Mouse (Mus musculus) right cerebral cortex, postnatal 25 days (tissue): Measurements from ENCODE around the gene Slc38a10.
A peak's percentile ranks its signal among the peaks of the same experiment; 100 is the strongest.

Experiments used
- DNase-seq: peaks from one replicate; pipeline ENCODE4 v3.0.0; 2022

Slc38a10 gene

GRCm38 (mm10) chr11:120092817-120093591, 58.1 kb downstream of the Slc38a10 start:
- no peak for DNase-seq

- DNase-seq = no peak
These were observed 60.5 kb downstream of the Slc38a10 start for GRCm38 (mm10) chr11:120090661-120091060.

- DNase-seq = peak; percentile 96
These were observed 64.4 kb downstream of the Slc38a10 start, which contains the start of gene Cep131 for GRCm38 (mm10) chr11:120086702-120087152. Gene Cep131, minus strand, starts transcription at chr11:120086827.

GRCm38 (mm10) chr11:120085891-120086627, 65.1 kb downstream of the Slc38a10 start:
- peak; percentile 41 for DNase-seq

- no peak for DNase-seq
These were observed 70.9 kb downstream of the Slc38a10 start for GRCm38 (mm10) chr11:120080282-120080681.

- no peak for DNase-seq
These were observed 75.0 kb downstream of the Slc38a10 start for GRCm38 (mm10) chr11:120076191-120076590.

- no peak for DNase-seq
These were observed 78.0 kb downstream of the Slc38a10 start for GRCm38 (mm10) chr11:120072986-120073647.

- DNase-seq = no peak
These were observed 79.3 kb downstream of the Slc38a10 start for GRCm38 (mm10) chr11:120071731-120072320.

- DNase-seq = no peak
These were observed 80.1 kb downstream of the Slc38a10 start for GRCm38 (mm10) chr11:120071065-120071464.

GRCm38 (mm10) chr11:120070286-120070930, 80.7 kb downstream of the Slc38a10 start:
- no peak for DNase-seq

GRCm38 (mm10) chr11:120069261-120069660, 81.9 kb downstream of the Slc38a10 start:
- DNase-seq = no peak

GRCm38 (mm10) chr11:120067834-120068233, 83.3 kb downstream of the Slc38a10 start:
- DNase-seq = no peak

GRCm38 (mm10) chr11:120065291-120065690, 85.9 kb downstream of the Slc38a10 start:
- no peak for DNase-seq

- DNase-seq = no peak
These were observed 86.5 kb downstream of the Slc38a10 start for GRCm38 (mm10) chr11:120064668-120065040.

GRCm38 (mm10) chr11:120064006-120064667, 87.0 kb downstream of the Slc38a10 start:
- DNase-seq = no peak

- no peak for DNase-seq
These were observed 87.8 kb downstream of the Slc38a10 start for GRCm38 (mm10) chr11:120063326-120063725.

- DNase-seq = no peak
These were observed 90.5 kb downstream of the Slc38a10 start for GRCm38 (mm10) chr11:120060634-120061033.

GRCm38 (mm10) chr11:120055953-120056732, 95.0 kb downstream of the Slc38a10 start:
- DNase-seq = no peak
